Mouse (Mus musculus) heart, embryonic 14.5 days (tissue): ENCODE data around the gene Bckdhb. TPM values are rescaled to one million over a fixed set of nuclear protein-coding genes. Genes with fewer than 3 reads are reported as not detected.

Experiments used
- ATAC-seq: fragments of 200-750 bp; cut with Nextera tagmentation; 2 replicates; pipeline ENCODE4 v1.8.0; 2017; ENCODE audit warnings: low read depth, moderate TSS enrichment; ENCODE audit not compliant: insufficient number of reproducible peaks, insufficient read depth, low FRiP score
- H3K27ac ChIP-seq, 2 experiments: fragments of 200-500 bp in 1 of 2; fragments of 300-500 bp in 1 of 2; sonication (generic) in 1 of 2; replicated peaks in 1 of 2; 2 replicates each; pipeline ENCODE4 v1.5.1; 2012 to 2014; ENCODE audit warnings: low read depth in 2 of 2, low read length in 2 of 2, control low read depth in 1 of 2, mild to moderate bottlenecking in 1 of 2, mixed read lengths in 1 of 2; ENCODE audit not compliant: control insufficient read depth in 1 of 2, insufficient read depth in 1 of 2
- H3K27me3 ChIP-seq: fragments of 300-500 bp; sonication (generic); 2 replicates; pipeline ENCODE4 v1.6.1; 2014; ENCODE audit warnings: mild to moderate bottlenecking, low read length, control low read depth; ENCODE audit not compliant: control insufficient read depth, insufficient read depth
- H3K36me3 ChIP-seq: fragments of 300-500 bp; sonication (generic); 2 replicates; pipeline ENCODE4 v1.6.1; 2014; ENCODE audit warnings: mild to moderate bottlenecking, control low read depth, low read length, mixed read lengths; ENCODE audit not compliant: control insufficient read depth, insufficient read depth
- H3K4me1 ChIP-seq, 2 experiments: fragments of 200-500 bp in 1 of 2; fragments of 300-500 bp in 1 of 2; sonication (generic) in 1 of 2; 2 replicates each; pipeline ENCODE4 v1.6.1; 2012 to 2014; ENCODE audit warnings: low read length in 2 of 2, control low read depth in 1 of 2, mixed read lengths in 1 of 2; ENCODE audit not compliant: control insufficient read depth in 2 of 2, insufficient read depth in 2 of 2
- H3K4me2 ChIP-seq: fragments of 300-500 bp; sonication (generic); 2 replicates; pipeline ENCODE4 v1.6.1; 2014; ENCODE audit warnings: mild to moderate bottlenecking, low read length
- H3K4me3 ChIP-seq, 2 experiments: fragments of 200-500 bp in 1 of 2; fragments of 300-500 bp in 1 of 2; sonication (generic) in 1 of 2; 2 replicates each; pipeline ENCODE4 v1.5.1; 2012 to 2014; ENCODE audit warnings: low read length in 2 of 2, mild to moderate bottlenecking in 2 of 2, control low read depth in 1 of 2, low read depth in 1 of 2, moderate library complexity in 1 of 2; ENCODE audit not compliant: control insufficient read depth in 1 of 2, insufficient read depth in 1 of 2
- H3K9ac ChIP-seq: fragments of 300-500 bp; sonication (generic); 2 replicates; pipeline ENCODE4 v1.6.1; 2014; ENCODE audit warnings: mild to moderate bottlenecking, low read length
- H3K9me3 ChIP-seq: fragments of 300-500 bp; sonication (generic); 2 replicates; pipeline ENCODE4 v1.6.1; 2016; ENCODE audit warnings: low read length, control low read depth; ENCODE audit not compliant: control insufficient read depth
- WGBS: fragments of 180-500 bp; shearing (Covaris S2); extraction: QIAGEN DNeasy Blood & Tissue Kit; methylation state at CpG from one replicate; pipeline ENCODE4 v1.1.7; 2014; 5-methylcytosine and 5-hydroxymethylcytosine counted together
- polyA plus RNA-seq: library from polyadenylated mRNA; unstranded; fragments of >200 nt; fragmentation: Nextera tagmentation; extraction: Ambion mirVana; gene quantifications from 2 replicates; pipeline ENCODE4 v1.2.1, GENCODE M21; 2014

Gene Bckdhb
- polyA plus RNA-seq, 1 experiment from 2014 or later: 56.4 TPM

DNA sequence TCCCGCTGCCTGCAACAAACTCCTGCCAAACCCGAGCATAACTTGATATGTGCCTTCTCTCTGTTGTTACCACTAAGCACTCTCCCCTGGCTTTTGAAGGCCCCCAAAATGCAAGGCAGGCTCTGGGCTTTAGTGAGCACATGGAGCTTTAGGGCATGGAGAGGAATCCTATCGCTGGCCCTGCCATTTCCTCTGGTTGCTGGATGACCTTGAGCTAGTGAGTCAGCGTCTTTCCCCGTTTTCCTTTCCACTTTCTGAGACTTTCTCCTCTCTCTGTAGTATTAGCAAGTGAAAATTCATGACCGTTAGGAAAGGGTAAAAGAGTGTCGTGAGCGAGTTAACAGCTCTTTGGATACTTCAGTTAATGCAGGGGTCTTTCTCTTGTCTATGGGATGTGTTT is 111.1 kb downstream of the Bckdhb start:
- Histone ChIP-seq H3K27ac (no peak overlapping the region), H3K27me3 (no peaks in the 10 kb centered on the region), H3K4me2 (no peak overlapping the region), H3K4me1 (peaks cover 2 to 9% of the 10 kb centered on the region in 2 experiments; a peak in 3 of 4 replicates), H3K36me3 (no peaks in the 10 kb centered on the region), H3K9ac (no peak overlapping the region), H3K9me3 (no peaks in the 10 kb centered on the region), H3K4me3 (no peak overlapping the region)
- WGBS: 85% methylated on average over 8 of the region's 8 CpGs
- no peak for ATAC-seq

DNA sequence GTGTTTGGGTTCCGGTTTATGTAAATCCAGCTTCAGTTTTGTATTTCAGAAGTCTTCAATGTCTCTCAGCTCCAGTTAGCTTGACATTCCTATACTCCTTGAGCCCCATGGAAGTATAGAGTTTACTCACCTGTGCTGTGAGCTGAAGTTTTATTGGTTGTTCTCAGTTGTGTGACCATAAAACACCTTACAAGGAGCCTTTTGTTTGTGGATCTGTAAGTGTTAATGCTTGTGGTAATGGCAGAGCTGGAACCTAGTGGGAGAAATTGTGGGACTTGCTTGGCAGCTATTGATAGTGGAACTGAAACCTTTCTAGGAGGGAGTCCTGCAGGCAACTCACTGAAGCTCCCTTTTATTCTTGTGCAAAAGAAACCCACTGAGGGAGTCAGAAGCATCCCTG is 112.3 kb downstream of the Bckdhb start:
- no peaks in the 10 kb centered on the region for H3K36me3 ChIP-seq
- H3K4me2 ChIP-seq: no peak overlapping the region
- no peak overlapping the region for H3K4me3 ChIP-seq
- 95% methylated on average over 1 of the region's 1 CpGs for WGBS
- H3K9me3 ChIP-seq: no peaks in the 10 kb centered on the region
- H3K27ac ChIP-seq: no peak overlapping the region
- no peak overlapping the region for H3K9ac ChIP-seq
- H3K27me3 ChIP-seq: no peaks in the 10 kb centered on the region
- no peak for ATAC-seq
- H3K4me1 ChIP-seq: peaks cover 2 to 14% of the 10 kb centered on the region in 2 experiments; a peak in 3 of 4 replicates

DNA sequence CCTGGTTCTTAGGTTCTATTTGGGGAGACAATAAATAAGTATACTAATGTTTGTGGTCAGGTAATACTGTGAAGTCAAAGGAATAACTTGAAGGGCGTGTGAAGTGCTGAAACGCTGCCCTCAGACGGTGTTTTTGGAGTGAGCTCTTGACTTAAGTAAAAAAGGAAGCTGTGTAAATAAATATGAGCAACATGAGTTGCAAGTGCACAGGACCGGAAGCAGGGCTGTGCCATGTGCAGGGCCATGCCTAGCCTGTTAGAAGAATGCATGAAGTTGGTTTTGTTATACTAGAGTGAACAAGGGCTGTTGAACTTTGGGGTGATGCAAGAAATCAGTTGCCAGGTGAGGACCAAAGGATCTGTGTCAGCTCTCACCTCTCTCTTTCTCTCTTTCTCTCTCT is 114.0 kb downstream of the Bckdhb start:
- H3K36me3 ChIP-seq: no peaks in the 10 kb centered on the region
- H3K9me3 ChIP-seq: no peaks in the 10 kb centered on the region
- H3K27me3 ChIP-seq: no peaks in the 10 kb centered on the region
- WGBS: 82% methylated on average over 4 of the region's 4 CpGs
- no peak overlapping the region for H3K27ac ChIP-seq
- no peak for ATAC-seq
- H3K9ac ChIP-seq: no peak overlapping the region
- no peak overlapping the region for H3K4me2 ChIP-seq
- H3K4me1 ChIP-seq: peaks cover 0 to 5% of the 10 kb centered on the region in 2 experiments; a peak in 1 of 4 replicates
- no peak overlapping the region for H3K4me3 ChIP-seq

DNA sequence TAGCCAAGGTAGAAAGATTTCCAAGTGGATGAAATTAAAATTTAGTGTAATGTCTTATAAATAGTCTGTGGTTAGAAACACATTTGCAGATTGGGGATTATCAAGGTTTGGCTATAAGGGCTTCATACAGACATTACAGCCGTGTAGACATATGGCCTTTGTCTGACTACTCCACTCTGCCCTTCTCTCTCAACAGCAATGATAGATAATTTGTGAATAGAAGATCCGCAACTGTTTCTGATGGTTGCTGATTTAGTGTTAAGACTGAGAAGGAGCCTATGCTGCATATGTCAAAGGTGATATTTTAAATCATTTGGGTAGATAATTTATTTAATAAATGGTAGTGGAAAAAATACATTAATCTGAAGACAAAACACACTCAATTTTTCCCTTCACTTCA is 115.4 kb downstream of the Bckdhb start:
- H3K9ac ChIP-seq: no peak overlapping the region
- peaks cover 0 to 5% of the 10 kb centered on the region in 2 experiments; a peak in 2 of 4 replicates for H3K4me1 ChIP-seq
- no peaks in the 10 kb centered on the region for H3K36me3 ChIP-seq
- ATAC-seq: no peak
- H3K27me3 ChIP-seq: no peaks in the 10 kb centered on the region
- H3K27ac ChIP-seq: no peak overlapping the region
- H3K4me2 ChIP-seq: no peak overlapping the region
- H3K9me3 ChIP-seq: no peaks in the 10 kb centered on the region
- 82% methylated on average over 2 of the region's 2 CpGs for WGBS
- H3K4me3 ChIP-seq: no peak overlapping the region

DNA sequence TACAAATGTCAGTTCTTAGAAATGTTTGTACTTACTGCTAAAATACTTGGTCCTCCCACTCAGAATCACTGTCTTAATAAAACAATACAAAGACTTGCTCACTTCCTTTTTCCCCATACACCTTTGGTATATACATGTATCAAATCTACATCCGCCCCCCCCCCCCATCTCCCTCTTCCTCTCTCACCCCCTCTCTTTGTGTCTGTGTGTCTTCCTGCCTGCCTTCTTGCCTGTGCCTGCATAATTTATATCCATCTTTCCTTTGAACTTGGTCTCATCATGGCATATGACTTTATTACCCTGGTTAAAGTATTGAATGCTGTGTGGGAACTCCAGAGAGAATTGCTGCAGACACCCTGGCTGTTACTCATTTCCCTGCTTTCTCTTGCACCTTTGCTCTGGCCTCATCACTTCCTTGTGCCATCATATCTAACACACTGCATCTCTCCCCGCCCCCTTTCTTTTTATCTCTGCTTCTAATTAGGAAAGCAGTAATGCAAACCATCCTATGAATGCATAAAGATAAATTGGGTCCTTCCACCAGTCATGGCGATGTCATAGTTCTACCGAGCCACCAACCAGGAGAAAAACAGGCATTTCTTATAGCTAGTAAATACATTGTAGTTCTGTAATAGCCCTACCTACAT is 116.8 kb downstream of the Bckdhb start:
- no peak for ATAC-seq
- no peaks in the 10 kb centered on the region for H3K27me3 ChIP-seq
- no peak overlapping the region for H3K9ac ChIP-seq
- H3K4me1 ChIP-seq: peaks cover 4 to 7% of the 10 kb centered on the region in 2 experiments; a peak in 3 of 4 replicates
- no peaks in the 10 kb centered on the region for H3K36me3 ChIP-seq
- H3K4me2 ChIP-seq: no peak overlapping the region
- H3K4me3 ChIP-seq: no peak overlapping the region
- no peak overlapping the region for H3K27ac ChIP-seq
- WGBS: 67% methylated on average over 4 of the region's 4 CpGs
- H3K9me3 ChIP-seq: no peaks in the 10 kb centered on the region

DNA sequence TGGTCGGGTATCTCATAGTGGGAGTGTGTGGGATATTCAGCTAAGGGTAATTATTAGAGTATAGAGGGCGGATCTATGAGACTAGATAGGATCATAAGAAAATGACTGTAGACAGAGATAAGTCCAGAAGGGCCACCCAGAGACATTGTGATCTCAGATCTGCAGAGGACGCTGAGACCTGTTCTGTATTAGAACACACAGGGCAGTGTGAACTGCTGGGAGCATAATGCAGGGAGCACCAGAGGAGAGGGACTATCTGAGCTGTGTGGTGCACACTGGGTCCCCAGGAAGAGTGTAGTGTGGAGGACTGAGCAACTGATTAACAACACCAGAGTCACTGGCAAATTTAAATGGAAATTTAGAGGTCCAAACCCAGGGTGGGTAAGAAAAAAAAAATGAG is 117.6 kb downstream of the Bckdhb start:
- H3K9me3 ChIP-seq: no peaks in the 10 kb centered on the region
- H3K9ac ChIP-seq: no peak overlapping the region
- H3K4me2 ChIP-seq: no peak overlapping the region
- no peak for ATAC-seq
- H3K4me3 ChIP-seq: no peak overlapping the region
- H3K4me1 ChIP-seq: peaks cover 4 to 7% of the 10 kb centered on the region in 2 experiments; a peak in 3 of 4 replicates
- no peaks in the 10 kb centered on the region for H3K36me3 ChIP-seq
- WGBS: 71% methylated on average over 3 of the region's 3 CpGs
- no peaks in the 10 kb centered on the region for H3K27me3 ChIP-seq
- H3K27ac ChIP-seq: no peak overlapping the region

DNA sequence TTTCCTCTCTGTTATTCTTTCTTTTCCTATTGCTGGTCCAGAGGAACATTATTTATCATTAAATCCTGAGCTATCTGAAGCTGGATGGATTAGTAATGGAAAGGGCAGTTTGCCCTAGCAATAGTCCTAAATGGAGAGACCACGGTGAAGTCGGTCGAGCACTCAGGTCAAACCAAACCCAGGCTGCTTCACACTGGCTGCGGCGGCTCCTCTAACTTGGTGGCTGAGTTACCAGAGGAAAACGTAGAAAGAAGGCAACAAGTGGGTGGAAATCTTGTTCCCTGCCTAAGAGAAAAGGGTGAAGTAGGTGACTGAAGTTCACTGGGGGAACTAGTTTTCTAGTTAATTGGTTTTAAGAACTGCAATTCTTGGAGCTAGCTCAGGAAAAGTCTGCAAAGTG is 119.2 kb downstream of the Bckdhb start:
- H3K4me3 ChIP-seq: no peak overlapping the region
- H3K4me1 ChIP-seq: peaks cover 6 to 18% of the 10 kb centered on the region in 2 experiments; a peak in 3 of 4 replicates
- no peak overlapping the region for H3K27ac ChIP-seq
- no peaks in the 10 kb centered on the region for H3K9me3 ChIP-seq
- WGBS: 89% methylated on average over 6 of the region's 6 CpGs
- ATAC-seq: no peak
- no peaks in the 10 kb centered on the region for H3K27me3 ChIP-seq
- H3K9ac ChIP-seq: no peak overlapping the region
- H3K36me3 ChIP-seq: no peaks in the 10 kb centered on the region
- H3K4me2 ChIP-seq: no peak overlapping the region

DNA sequence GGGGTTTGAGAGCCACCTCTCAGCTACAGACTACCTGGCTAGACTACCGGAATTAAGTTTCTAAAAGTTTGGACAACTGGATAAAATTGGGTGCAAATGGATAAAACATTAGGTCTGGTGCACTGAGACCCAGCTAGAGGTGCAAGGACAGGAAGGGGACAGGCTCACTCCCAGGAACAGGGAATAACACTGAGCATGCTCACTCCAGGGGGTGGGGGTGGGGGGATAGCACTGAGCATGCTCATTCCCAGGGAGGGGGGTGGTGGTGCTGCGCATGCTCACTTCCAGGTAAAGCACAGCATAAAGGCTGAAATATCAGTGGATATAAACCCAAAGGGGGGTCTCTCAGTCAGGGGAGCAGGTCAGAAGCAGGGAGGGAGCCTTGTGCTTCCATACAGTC is 120.7 kb downstream of the Bckdhb start:
- Histone ChIP-seq H3K4me3 (peak overlapping the region; percentile 9 to 14; a peak in 1 of 4 replicates), H3K36me3 (no peaks in the 10 kb centered on the region), H3K27me3 (no peaks in the 10 kb centered on the region), H3K4me1 (peaks cover 6 to 19% of the 10 kb centered on the region in 2 experiments; a peak in 3 of 4 replicates), H3K9ac (peak overlapping the region; percentile 45; the same call in 1 of the 2 replicates), H3K4me2 (peak overlapping the region; percentile 45), H3K27ac (peak overlapping the region in 1 of 2 experiments; percentile 66; a peak in 2 of 4 replicates), H3K9me3 (no peaks in the 10 kb centered on the region)
- 78% methylated on average over 2 of the region's 2 CpGs for WGBS
- ATAC-seq: peak; percentile 48; the same call in 1 of the 2 replicates
